Mouse (Mus musculus) ES-E14 (cell line): Measurements from ENCODE around the gene Srd5a1.

ENCODE experiments used
- CHD2 ChIP-seq: IDR thresholded peaks from 2 replicates; pipeline ENCODE4 v1.6.1; 2014; ENCODE audit warnings: mild to moderate bottlenecking, low read depth, low read length, inconsistent platforms
- HCFC1 ChIP-seq: IDR thresholded peaks from 2 replicates; pipeline ENCODE4 v1.6.1; 2012; ENCODE audit warnings: low read length, inconsistent platforms, borderline replicate concordance; ENCODE audit not compliant: insufficient read depth
- MAFK ChIP-seq: IDR thresholded peaks from 2 replicates; pipeline ENCODE4 v1.6.1; 2014; ENCODE audit warnings: mild to moderate bottlenecking, low read depth, low read length, inconsistent platforms; ENCODE audit not compliant: insufficient read depth
- ZC3H11A ChIP-seq: IDR thresholded peaks from 2 replicates; pipeline ENCODE4 v1.6.1; 2012; ENCODE audit warnings: low read depth, mild to moderate bottlenecking, inconsistent platforms, low read length, borderline replicate concordance
- ZNF384 ChIP-seq: IDR thresholded peaks from 2 replicates; pipeline ENCODE4 v1.6.1; 2012; ENCODE audit warnings: low read depth, low read length, inconsistent platforms

- TF ChIP-seq ZNF384 (no peak), ZC3H11A (no peak), MAFK (no peak), HCFC1 (no peak), CHD2 (no peak)
These were observed 19.9 kb downstream of the Srd5a1 start for GRCm38 (mm10) chr13:69591338-69591737.
